Mouse (Mus musculus) heart, embryonic 12.5 days (tissue): ENCODE measurements around the gene Trabd. TPM values are rescaled to one million over a fixed set of nuclear protein-coding genes. Genes with fewer than 3 reads are reported as not detected.
A peak's percentile ranks its signal among the peaks of the same experiment; 100 is the strongest.

Experiments used
- ATAC-seq: fragments of 200-750 bp; cut with Nextera tagmentation; 2 replicates; pipeline ENCODE4 v1.8.0; 2017; ENCODE audit warnings: moderate TSS enrichment, moderate library complexity; ENCODE audit not compliant: insufficient number of reproducible peaks, low FRiP score
- H3K27ac ChIP-seq: fragments of 300-500 bp; sonication (generic); 2 replicates; pipeline ENCODE4 v1.5.1; 2016; ENCODE audit warnings: mild to moderate bottlenecking, moderate library complexity; ENCODE audit not compliant: poor library complexity, severe bottlenecking
- H3K27me3 ChIP-seq: fragments of 300-500 bp; sonication (generic); replicated peaks from 2 replicates; pipeline ENCODE4 v1.6.1; 2016; ENCODE audit warnings: mild to moderate bottlenecking, moderate library complexity
- H3K36me3 ChIP-seq: fragments of 300-500 bp; sonication (generic); 2 replicates; pipeline ENCODE4 v1.6.1; 2016; ENCODE audit warnings: mild to moderate bottlenecking, moderate library complexity
- H3K4me1 ChIP-seq: fragments of 300-500 bp; sonication (generic); replicated peaks from 2 replicates; pipeline ENCODE4 v1.6.1; 2016; ENCODE audit warnings: mild to moderate bottlenecking
- H3K4me2 ChIP-seq: fragments of 300-500 bp; sonication (generic); 2 replicates; pipeline ENCODE4 v1.6.1; 2016; ENCODE audit warnings: mild to moderate bottlenecking, moderate library complexity
- H3K4me3 ChIP-seq: fragments of 300-500 bp; sonication (generic); 2 replicates; pipeline ENCODE4 v1.5.1; 2016; ENCODE audit warnings: mild to moderate bottlenecking
- H3K9ac ChIP-seq: fragments of 300-500 bp; sonication (generic); 2 replicates; pipeline ENCODE4 v1.6.1; 2016; ENCODE audit warnings: mild to moderate bottlenecking, moderate library complexity
- H3K9me3 ChIP-seq: fragments of 300-500 bp; sonication (generic); replicated peaks from 2 replicates; pipeline ENCODE4 v1.6.1; 2016; ENCODE audit warnings: mild to moderate bottlenecking, moderate library complexity
- WGBS: fragments of 180-500 bp; shearing (Covaris S2); methylation state at CpG from one replicate; pipeline ENCODE4 v1.1.7; 2016; 5-methylcytosine and 5-hydroxymethylcytosine counted together
- polyA plus RNA-seq: library from polyadenylated mRNA; unstranded; fragments of >200 nt; fragmentation: Nextera tagmentation; extraction: Ambion mirVana; gene quantifications from 2 replicates; pipeline ENCODE4 v1.2.1, GENCODE M21; 2016

Gene Trabd
- polyA plus RNA-seq, 1 experiment from 2014 or later, result 51.7 TPM

DNA sequence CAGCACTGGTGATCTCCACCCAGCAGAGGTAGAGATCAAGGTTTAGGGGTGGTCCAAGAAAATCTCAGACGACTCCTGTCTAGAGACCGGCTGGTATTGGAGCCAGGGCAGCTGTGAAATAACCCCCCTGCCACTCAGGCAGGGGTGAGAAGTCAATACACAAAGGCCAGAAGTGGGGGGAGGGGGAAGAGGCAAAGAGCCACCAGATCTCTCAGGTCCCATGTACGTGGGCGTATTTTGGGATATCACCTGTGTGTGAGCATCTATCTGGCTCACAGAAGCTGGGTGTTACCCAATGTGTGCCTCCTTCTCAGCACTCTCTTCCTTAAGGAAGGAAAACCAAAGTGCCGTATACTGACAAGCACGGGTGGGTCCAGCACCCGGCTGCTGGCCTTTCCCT is 11.9 kb upstream of the Trabd start:
- no peaks in the 10 kb centered on the region for H3K36me3 ChIP-seq
- no peak overlapping the region for H3K27ac ChIP-seq
- WGBS, result 65% methylated on average over 7 of the region's 7 CpGs
- no peak overlapping the region for H3K9ac ChIP-seq
- peaks cover 79% of the 10 kb centered on the region for H3K27me3 ChIP-seq
- H3K9me3 ChIP-seq, result no peaks in the 10 kb centered on the region
- no peak overlapping the region for H3K4me2 ChIP-seq
- H3K4me3 ChIP-seq, result no peak overlapping the region
- ATAC-seq, result no peak
- H3K4me1 ChIP-seq, result peaks cover 19% of the 10 kb centered on the region

DNA sequence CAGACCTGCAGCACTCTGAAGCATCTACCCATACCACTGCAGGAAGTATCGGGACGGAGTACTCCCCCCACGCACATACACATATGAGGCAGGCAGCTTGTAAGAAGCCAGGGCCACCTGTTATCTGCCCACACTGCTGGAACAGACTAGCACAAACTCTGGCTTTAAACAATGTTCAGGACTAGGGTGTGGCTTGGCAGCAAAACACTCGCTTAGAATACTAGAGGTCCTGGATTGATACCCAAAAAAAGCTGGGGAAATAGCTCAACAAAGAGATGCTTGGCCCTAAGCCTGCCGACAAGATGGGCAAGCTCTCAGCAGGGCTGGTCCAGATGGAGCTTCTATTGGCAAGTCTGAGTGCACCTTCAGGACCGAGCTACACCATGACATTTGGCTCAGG is 11.4 kb upstream of the Trabd start:
- no peaks in the 10 kb centered on the region for H3K9me3 ChIP-seq
- no peak overlapping the region for H3K4me3 ChIP-seq
- no peak overlapping the region for H3K9ac ChIP-seq
- H3K36me3 ChIP-seq, result no peaks in the 10 kb centered on the region
- no peak overlapping the region for H3K4me2 ChIP-seq
- peaks cover 79% of the 10 kb centered on the region for H3K27me3 ChIP-seq
- ATAC-seq, result no peak
- WGBS, result 68% methylated on average over 6 of the region's 6 CpGs
- peaks cover 21% of the 10 kb centered on the region for H3K4me1 ChIP-seq
- H3K27ac ChIP-seq, result no peak overlapping the region

DNA sequence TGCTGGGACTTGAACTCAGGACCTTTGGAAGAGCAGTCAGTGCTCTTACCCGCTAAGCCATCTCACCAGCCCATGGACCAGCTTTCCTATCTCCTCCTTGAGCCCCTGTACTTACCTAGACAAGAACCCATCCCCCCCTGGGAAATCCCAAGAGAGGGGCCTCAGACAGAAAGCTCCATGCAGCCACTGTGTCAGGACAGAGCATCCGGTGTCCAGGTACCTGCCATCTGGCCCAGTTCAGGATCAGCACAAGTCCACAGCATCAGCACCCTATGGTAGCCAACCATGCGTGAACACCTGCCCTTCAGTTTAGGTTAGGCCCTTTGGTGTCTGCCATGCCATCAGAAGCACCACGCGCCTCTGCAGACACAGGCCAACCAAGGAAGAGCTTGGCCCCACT is 10.0 kb upstream of the Trabd start:
- Histone ChIP-seq H3K9ac (no peak overlapping the region), H3K9me3 (no peaks in the 10 kb centered on the region), H3K27me3 (peaks cover 89% of the 10 kb centered on the region), H3K4me1 (peaks cover 17% of the 10 kb centered on the region), H3K27ac (no peak overlapping the region), H3K36me3 (no peaks in the 10 kb centered on the region), H3K4me2 (no peak overlapping the region), H3K4me3 (no peak overlapping the region)
- 82% methylated on average over 5 of the region's 5 CpGs for WGBS
- no peak for ATAC-seq

DNA sequence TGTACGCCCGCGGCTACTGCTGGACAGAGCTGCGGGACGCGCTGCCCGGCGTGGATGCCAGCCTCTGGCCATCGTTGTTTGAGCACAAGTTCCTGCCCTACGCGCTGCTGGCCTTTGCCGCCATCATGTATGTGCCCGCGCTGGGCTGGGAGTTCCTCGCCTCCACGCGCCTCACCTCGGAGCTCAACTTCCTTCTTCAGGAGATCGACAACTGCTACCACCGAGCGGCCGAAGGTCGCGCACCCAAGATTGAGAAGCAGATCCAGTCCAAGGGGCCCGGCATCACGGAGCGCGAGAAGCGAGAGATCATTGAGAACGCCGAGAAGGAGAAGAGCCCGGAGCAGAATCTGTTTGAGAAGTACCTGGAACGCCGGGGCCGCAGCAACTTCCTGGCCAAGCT is 7.3 kb upstream of the Trabd start:
- no peak for ATAC-seq
- WGBS, result 22% methylated on average over 35 of the region's 35 CpGs
- no peaks in the 10 kb centered on the region for H3K36me3 ChIP-seq
- peaks cover 73% of the 10 kb centered on the region for H3K27me3 ChIP-seq
- peak overlapping the region; percentile 33 for H3K4me3 ChIP-seq
- H3K4me2 ChIP-seq, result peak overlapping the region; percentile 64
- no peak overlapping the region for H3K27ac ChIP-seq
- 0 out of 2 replicates have a peak overlapping the region, but pooled peaks have one; percentile 6 for H3K9ac ChIP-seq
- peaks cover 16% of the 10 kb centered on the region for H3K4me1 ChIP-seq
- H3K9me3 ChIP-seq, result no peaks in the 10 kb centered on the region

DNA sequence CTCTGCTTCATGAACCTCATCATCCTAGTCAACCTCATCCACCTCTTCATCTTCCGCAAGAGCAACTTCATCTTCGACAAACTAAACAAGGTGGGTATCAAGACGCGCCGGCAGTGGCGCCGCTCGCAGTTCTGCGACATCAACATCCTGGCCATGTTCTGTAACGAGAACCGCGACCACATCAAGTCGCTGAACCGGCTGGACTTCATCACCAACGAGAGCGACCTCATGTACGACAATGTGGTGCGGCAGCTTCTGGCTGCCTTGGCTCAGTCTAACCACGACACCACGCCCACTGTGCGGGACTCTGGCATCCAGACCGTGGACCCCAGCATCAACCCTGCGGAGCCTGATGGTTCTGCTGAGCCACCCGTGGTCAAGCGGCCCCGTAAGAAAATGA is 6.7 kb upstream of the Trabd start:
- H3K4me3 ChIP-seq, result peak overlapping the region; percentile 33; the same call in 1 of the 2 replicates
- peak overlapping the region; percentile 64; the same call in 1 of the 2 replicates for H3K4me2 ChIP-seq
- H3K4me1 ChIP-seq, result peaks cover 22% of the 10 kb centered on the region
- peaks cover 67% of the 10 kb centered on the region for H3K27me3 ChIP-seq
- no peaks in the 10 kb centered on the region for H3K9me3 ChIP-seq
- no peak overlapping the region for H3K9ac ChIP-seq
- no peak overlapping the region for H3K27ac ChIP-seq
- WGBS, result 30% methylated on average over 26 of the region's 26 CpGs
- H3K36me3 ChIP-seq, result no peaks in the 10 kb centered on the region
- ATAC-seq, result no peak

DNA sequence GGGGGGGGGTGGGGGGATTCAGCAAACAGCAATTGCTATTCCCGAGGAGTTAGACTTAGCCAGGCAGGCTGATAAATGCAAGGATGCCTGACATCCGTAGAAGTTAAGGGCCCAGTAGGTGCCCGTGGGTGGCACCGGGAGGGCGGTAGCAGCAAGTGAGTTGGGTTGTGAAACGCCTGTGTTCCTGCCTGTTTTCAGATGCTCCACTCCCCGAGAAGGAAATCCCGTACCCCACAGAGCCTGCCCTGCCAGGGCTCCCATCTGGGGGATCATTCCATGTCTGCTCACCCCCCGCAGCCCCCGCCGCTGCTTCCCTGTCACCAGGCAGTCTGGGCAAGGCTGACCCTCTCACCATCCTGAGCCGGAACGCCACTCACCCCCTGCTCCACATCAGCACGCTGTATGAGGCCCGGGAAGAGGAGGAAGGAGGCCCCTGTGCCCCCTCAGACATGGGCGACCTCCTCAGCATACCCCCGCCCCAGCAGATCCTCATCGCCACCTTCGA is 5.5 kb upstream of the Trabd start:
- no peak overlapping the region for H3K27ac ChIP-seq
- H3K9me3 ChIP-seq, result no peaks in the 10 kb centered on the region
- no peaks in the 10 kb centered on the region for H3K36me3 ChIP-seq
- peaks cover 56% of the 10 kb centered on the region for H3K27me3 ChIP-seq
- peak overlapping the region; percentile 16; the same call in 1 of the 2 replicates for H3K9ac ChIP-seq
- no peak overlapping the region for H3K4me2 ChIP-seq
- H3K4me3 ChIP-seq, result no peak overlapping the region
- 76% methylated on average over 19 of the region's 19 CpGs for WGBS
- no peak for ATAC-seq
- peaks cover 32% of the 10 kb centered on the region for H3K4me1 ChIP-seq

DNA sequence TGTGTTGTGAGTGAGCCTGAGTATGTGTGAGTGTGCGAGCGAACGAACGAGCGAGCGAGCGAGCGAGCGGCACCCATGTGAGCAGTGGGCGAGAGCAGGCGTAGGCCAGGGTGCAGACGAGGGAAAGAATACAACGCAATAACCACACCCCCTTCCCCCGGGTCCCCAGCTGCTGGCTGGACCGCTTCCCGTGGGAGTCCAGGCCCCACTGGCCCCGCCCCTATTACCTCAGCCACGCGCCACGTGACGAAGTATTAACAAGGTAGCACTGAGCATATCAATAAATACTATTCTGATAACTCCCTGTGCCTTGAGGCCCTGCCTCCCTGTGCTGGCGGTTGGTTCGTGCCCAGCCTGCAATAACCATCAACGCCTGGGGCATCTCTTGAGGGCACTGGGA is 4.3 kb upstream of the Trabd start:
- Histone ChIP-seq H3K9ac (no peak overlapping the region), H3K9me3 (no peaks in the 10 kb centered on the region), H3K4me1 (peaks cover 41% of the 10 kb centered on the region), H3K4me3 (no peak overlapping the region), H3K27ac (no peak overlapping the region), H3K36me3 (no peaks in the 10 kb centered on the region), H3K4me2 (no peak overlapping the region), H3K27me3 (peaks cover 48% of the 10 kb centered on the region)
- WGBS, result 73% methylated on average over 24 of the region's 24 CpGs
- no peak for ATAC-seq

DNA sequence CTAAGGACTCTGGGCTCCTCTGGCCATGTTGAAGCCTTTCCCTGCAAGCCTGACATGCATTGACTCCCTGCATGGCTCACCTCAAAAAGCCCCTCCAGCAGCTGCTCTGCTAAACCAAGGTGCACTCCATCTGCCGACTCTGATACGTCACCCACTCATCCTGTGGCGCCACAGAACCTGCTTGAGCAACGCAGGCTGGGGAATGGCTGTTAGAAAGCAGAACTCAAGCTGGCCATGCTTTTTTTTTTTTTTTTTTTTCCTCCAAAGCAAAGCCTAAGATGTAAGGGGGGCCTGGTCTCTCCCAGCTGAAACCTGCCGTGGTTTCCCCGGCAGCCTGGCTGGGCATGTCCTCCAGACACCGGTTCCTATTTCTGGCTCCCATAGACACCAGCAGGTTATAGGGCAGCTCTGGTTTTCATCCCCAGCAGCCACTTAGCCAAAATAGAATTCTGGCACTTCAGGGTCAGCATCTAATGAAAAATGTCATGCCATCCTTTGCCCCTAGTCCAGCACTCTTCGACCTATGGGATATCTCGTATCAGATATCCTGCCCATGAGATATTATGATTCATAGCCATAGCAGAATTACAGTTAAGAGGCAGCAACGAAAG is 826 bp upstream of the Trabd start:
- Histone ChIP-seq H3K27me3 (peaks cover 14% of the 10 kb centered on the region), H3K36me3 (no peaks in the 10 kb centered on the region), H3K4me1 (peaks cover 54% of the 10 kb centered on the region), H3K4me2 (peak overlapping the region; percentile 86), H3K27ac (peak overlapping the region; percentile 93), H3K9me3 (no peaks in the 10 kb centered on the region), H3K9ac (peak overlapping the region; percentile 37; the same call in 1 of the 2 replicates), H3K4me3 (no peak overlapping the region)
- 39% methylated on average over 10 of the region's 10 CpGs for WGBS
- no peak for ATAC-seq

DNA sequence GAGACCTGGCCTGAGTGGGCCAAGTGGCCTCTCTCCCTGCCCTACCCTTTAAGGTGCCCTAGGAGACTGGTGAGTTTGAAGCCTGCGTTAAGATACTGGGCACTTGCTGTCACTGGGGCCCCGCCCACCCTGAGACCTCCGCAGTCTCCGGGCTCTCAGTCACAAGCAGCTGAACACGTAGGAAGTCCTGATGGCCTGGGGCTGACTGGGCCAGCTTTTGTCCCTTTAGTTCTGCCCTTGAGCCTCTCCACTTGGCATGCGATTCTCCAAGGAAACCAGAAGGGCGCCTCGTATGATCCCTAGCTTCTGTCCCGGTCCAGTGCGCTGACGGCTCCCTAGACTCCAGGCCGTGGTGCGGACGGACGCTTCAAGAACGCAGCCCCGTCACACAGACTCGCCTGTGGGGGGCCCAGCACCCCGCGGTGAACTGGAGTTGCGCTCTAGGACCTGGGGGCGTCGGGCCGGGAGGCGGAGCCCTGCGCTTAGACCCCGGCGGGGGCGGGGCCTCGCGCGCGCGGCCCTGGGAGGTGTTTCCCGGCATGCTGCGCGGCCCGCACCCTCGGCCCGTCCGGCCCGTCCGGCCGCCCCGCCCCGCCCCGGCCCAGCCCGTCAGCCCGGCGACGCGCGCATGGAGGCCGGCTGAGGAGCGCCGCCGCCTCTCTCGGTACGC is 689 bp downstream of the Trabd start:
- H3K9ac ChIP-seq, result peak overlapping the region; percentile 92
- peak overlapping the region; percentile 87 for H3K4me3 ChIP-seq
- peak; percentile 93 for ATAC-seq
- H3K9me3 ChIP-seq, result no peaks in the 10 kb centered on the region
- WGBS, result under 1% methylated on average over 45 of the region's 59 CpGs
- H3K27me3 ChIP-seq, result no peaks in the 10 kb centered on the region
- peaks cover 58% of the 10 kb centered on the region for H3K4me1 ChIP-seq
- H3K36me3 ChIP-seq, result peaks cover 9% of the 10 kb centered on the region
- peak overlapping the region; percentile 93 for H3K27ac ChIP-seq
- H3K4me2 ChIP-seq, result peak overlapping the region; percentile 86

DNA sequence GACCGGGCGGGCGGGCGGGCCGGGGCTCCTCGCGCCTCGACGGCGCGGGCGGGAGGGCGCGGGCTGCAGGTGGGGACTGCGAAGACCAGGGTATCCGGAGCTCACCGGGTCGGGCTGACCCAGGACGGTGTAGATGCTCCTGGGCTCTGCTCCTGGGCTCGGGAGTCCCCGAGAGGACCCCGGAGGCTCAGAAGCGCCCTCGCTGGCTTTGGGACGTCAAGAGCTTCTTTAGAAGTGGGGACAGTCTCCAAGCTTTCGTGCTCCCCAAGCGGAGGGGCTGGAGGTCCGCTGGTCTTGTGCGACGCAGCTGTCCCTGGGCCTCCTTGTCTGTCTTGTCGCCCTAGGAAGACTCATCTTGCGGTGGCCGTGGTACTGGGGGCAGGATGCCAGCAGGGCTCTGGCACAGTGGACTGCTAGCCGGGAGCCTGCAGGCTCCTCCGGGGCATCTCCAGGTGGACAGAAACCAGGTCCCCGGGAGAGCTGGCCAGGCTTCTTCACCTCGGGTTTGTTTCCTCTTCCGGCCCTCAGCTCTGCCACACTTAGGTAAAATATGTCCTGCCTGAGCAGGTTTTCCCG is 1.3 kb downstream of the Trabd start:
- WGBS, result 0% methylated on average over 28 of the region's 39 CpGs

DNA sequence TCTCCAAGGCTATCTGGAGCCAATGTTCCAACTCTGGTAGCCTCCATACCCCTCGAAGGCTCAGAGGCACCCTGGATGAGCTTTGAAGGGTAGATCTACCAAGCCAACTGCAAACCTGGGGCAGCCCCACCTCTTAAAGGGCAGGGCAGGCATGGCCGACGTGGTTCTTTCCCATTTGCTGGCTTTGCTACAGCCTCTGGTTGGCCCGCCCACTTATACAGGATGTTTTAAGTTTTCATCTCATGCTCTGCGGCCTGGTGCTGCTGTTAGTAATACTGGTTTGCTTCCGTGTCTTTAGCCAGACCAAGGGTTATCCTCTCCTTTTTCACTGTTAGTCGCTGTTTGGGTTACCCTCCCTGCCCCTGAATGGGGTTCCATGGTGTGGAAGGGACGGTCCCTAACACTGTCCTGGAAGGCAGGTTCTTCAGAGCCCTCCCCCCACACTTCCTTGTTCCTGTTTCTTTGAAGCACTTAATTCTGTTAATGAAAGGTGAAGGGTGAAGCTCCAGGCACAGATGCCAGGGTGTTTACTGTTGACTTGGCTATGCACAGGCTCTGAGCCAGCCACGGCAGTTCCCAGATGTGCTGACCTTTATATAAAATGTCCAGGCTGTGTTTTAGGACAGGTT is 3.4 kb downstream of the Trabd start:
- no peak overlapping the region for H3K27ac ChIP-seq
- H3K9ac ChIP-seq, result peak overlapping the region; percentile 92
- H3K27me3 ChIP-seq, result no peaks in the 10 kb centered on the region
- ATAC-seq, result no peak
- H3K4me1 ChIP-seq, result peaks cover 47% of the 10 kb centered on the region
- H3K4me2 ChIP-seq, result peak overlapping the region; percentile 86
- peaks cover 36% of the 10 kb centered on the region for H3K36me3 ChIP-seq
- 57% methylated on average over 9 of the region's 9 CpGs for WGBS
- no peaks in the 10 kb centered on the region for H3K9me3 ChIP-seq
- H3K4me3 ChIP-seq, result no peak overlapping the region; the same call in 1 of the 2 replicates

More for the DNA sequence above, 1.3 kb downstream of the Trabd start:
- H3K9ac ChIP-seq, result peak overlapping the region; percentile 92
- H3K27ac ChIP-seq, result peak overlapping the region; percentile 93
- H3K4me3 ChIP-seq, result peak overlapping the region; percentile 87
- H3K4me1 ChIP-seq, result peaks cover 58% of the 10 kb centered on the region
- peak; percentile 20; the same call in 1 of the 2 replicates for ATAC-seq
- H3K4me2 ChIP-seq, result peak overlapping the region; percentile 86
- peaks cover 16% of the 10 kb centered on the region for H3K36me3 ChIP-seq
- H3K9me3 ChIP-seq, result no peaks in the 10 kb centered on the region
- no peaks in the 10 kb centered on the region for H3K27me3 ChIP-seq
